Comparison of ENCODE assay signal across 21 mouse cellular contexts in genomic region chr10:123875459-123875858, GRCm38 (mm10).
A peak's percentile ranks its signal among the peaks of the same experiment; 100 is the strongest.
DNase-seq lines count a peak whose midpoint lies in the region; ATAC-seq and TF ChIP-seq lines count a peak whose summit lies in the region.
"Had no signal": no experiment of that assay in that cellular context is flagged by ENCODE, and none has a peak within 500 bp of the region (broad histone marks: within the 10 kb centered on the region; RNA-seq: fewer than 3 reads in every experiment).

No protein-coding gene starts in this region.

- H3K4me1 ChIP-seq in forebrain, embryonic 11.5 days (replicated peaks; ENCODE audit: control insufficient read depth, insufficient read depth, low read length), result no peaks in the 10 kb centered on the region
- H3K4me1 ChIP-seq in forebrain, embryonic 16.5 days (replicated peaks; ENCODE audit: control insufficient read depth, insufficient read depth, low read length), result no peaks in the 10 kb centered on the region; the same call in 1 of the 2 replicates
- peaks cover 9% of the 10 kb centered on the region; the same call in 1 of the 2 replicates for H3K4me1 ChIP-seq in kidney, embryonic 16.5 days (ENCODE audit: insufficient read depth, low read length)
- 0 out of 2 replicates have a peak, but pooled peaks cover 2% of the 10 kb centered on the region for H3K4me1 ChIP-seq in limb, embryonic 11.5 days (ENCODE audit: control insufficient read depth, insufficient read depth, low read length)
- H3K4me1 ChIP-seq: liver, embryonic 15.5 days had no signal

- H3K4me2 ChIP-seq in forebrain, embryonic 11.5 days (ENCODE audit: low read depth, low read length, severe bottlenecking), result no peak overlapping the region
- no peak overlapping the region for H3K4me2 ChIP-seq in forebrain, embryonic 16.5 days (ENCODE audit: low read length)
- no peak overlapping the region; the same call in 1 of the 2 replicates for H3K4me2 ChIP-seq in kidney, embryonic 16.5 days (replicated peaks; ENCODE audit: low read depth, low read length)
- no peak overlapping the region for H3K4me2 ChIP-seq in limb, embryonic 11.5 days (ENCODE audit: low read depth, severe bottlenecking)
- H3K4me2 ChIP-seq: limb, embryonic 13.5 days; liver, embryonic 15.5 days; neural tube, embryonic 13.5 days had no signal

- H3K4me3 ChIP-seq in forebrain, embryonic 11.5 days (ENCODE audit: low read depth, low read length), result no peak overlapping the region
- H3K4me3 ChIP-seq in forebrain, embryonic 16.5 days (replicated peaks; ENCODE audit: low read length), result no peak overlapping the region
- no peak overlapping the region for H3K4me3 ChIP-seq in kidney, embryonic 16.5 days (ENCODE audit: low read length)
- H3K4me3 ChIP-seq in limb, embryonic 11.5 days (ENCODE audit: low read depth, low read length), result no peak overlapping the region
- no peak overlapping the region for H3K4me3 ChIP-seq in layer of hippocampus, adult 2 months
- H3K4me3 ChIP-seq: left cerebral cortex, adult 2 months; limb, embryonic 13.5 days; liver, embryonic 15.5 days; neural tube, embryonic 13.5 days had no signal

- DNase-seq in forebrain, embryonic 11.5 days (ENCODE audit: low spot score), result no peak
- DNase-seq in hindlimb bud, embryonic 11.5 days (ENCODE audit: extremely low spot score, low read depth, low spot score), result peak; percentile 24
- peak; percentile 27 for DNase-seq in limb, embryonic 11.5 days (ENCODE audit: low spot score)
- DNase-seq in layer of hippocampus, adult 2 months (ENCODE audit: low spot score in 2 of 2), result no peak
- DNase-seq in frontal cortex, postnatal 25 days (ENCODE audit: low spot score in 2 of 2), result no peak
- DNase-seq: adrenal gland, postnatal 14 days; cerebellum, adult 18-20 months; forebrain, postnatal 0 days; gastrocnemius, postnatal 10 days; heart, adult 18-20 months; heart, postnatal 4 days; lung, postnatal 14 days; thymus, postnatal 25 days had no signal

- TF ChIP-seq CTCF in layer of hippocampus, adult 2 months (conservative IDR thresholded peaks at IDR 0.05), result no peak

- H3K36me3 ChIP-seq in forebrain, embryonic 11.5 days (ENCODE audit: control insufficient read depth, insufficient read depth, low read length), result no peaks in the 10 kb centered on the region
- no peaks in the 10 kb centered on the region for H3K36me3 ChIP-seq in forebrain, embryonic 16.5 days (ENCODE audit: control insufficient read depth, insufficient read depth)
- no peaks in the 10 kb centered on the region for H3K36me3 ChIP-seq in kidney, embryonic 16.5 days (ENCODE audit: insufficient read depth, low read length)
- H3K36me3 ChIP-seq in limb, embryonic 11.5 days (ENCODE audit: control insufficient read depth, insufficient read depth, low read length), result no peaks in the 10 kb centered on the region
- H3K36me3 ChIP-seq: limb, embryonic 13.5 days; liver, embryonic 15.5 days; neural tube, embryonic 13.5 days had no signal

- H3K27me3 ChIP-seq in forebrain, embryonic 11.5 days (ENCODE audit: control insufficient read depth, insufficient read depth, low read length), result no peaks in the 10 kb centered on the region
- no peaks in the 10 kb centered on the region for H3K27me3 ChIP-seq in forebrain, embryonic 16.5 days (replicated peaks; ENCODE audit: control insufficient read depth, insufficient read depth, low read length)
- no peaks in the 10 kb centered on the region for H3K27me3 ChIP-seq in kidney, embryonic 16.5 days (ENCODE audit: insufficient read depth, low read length)
- H3K27me3 ChIP-seq in limb, embryonic 11.5 days (ENCODE audit: control insufficient read depth, insufficient read depth, low read length), result no peaks in the 10 kb centered on the region
- H3K27me3 ChIP-seq: limb, embryonic 13.5 days; liver, embryonic 15.5 days; neural tube, embryonic 13.5 days had no signal

- no peak overlapping the region for H3K27ac ChIP-seq in forebrain, embryonic 11.5 days (ENCODE audit: low read depth, low read length)
- H3K27ac ChIP-seq in forebrain, embryonic 16.5 days (ENCODE audit: low read length), result no peak overlapping the region
- H3K27ac ChIP-seq in kidney, embryonic 16.5 days (ENCODE audit: low read length), result peak overlapping the region; percentile 19
- no peak overlapping the region for H3K27ac ChIP-seq in limb, embryonic 11.5 days (replicated peaks; ENCODE audit: low read depth, low read length)
- H3K27ac ChIP-seq in layer of hippocampus, adult 2 months, result no peak overlapping the region
- H3K27ac ChIP-seq: hindbrain, postnatal 0 days; left cerebral cortex, adult 2 months; limb, embryonic 13.5 days; liver, embryonic 15.5 days; neural tube, embryonic 13.5 days had no signal

- 69% methylated on average over 3 of the region's 3 CpGs for WGBS in forebrain, embryonic 11.5 days
- 34% methylated on average over 3 of the region's 3 CpGs for WGBS in forebrain, embryonic 16.5 days
- 30% methylated on average over 3 of the region's 3 CpGs for WGBS in kidney, embryonic 16.5 days
- 51% methylated on average over 3 of the region's 3 CpGs for WGBS in limb, embryonic 11.5 days

- H3K9ac ChIP-seq in forebrain, embryonic 11.5 days (ENCODE audit: low read length), result no peak overlapping the region
- no peak overlapping the region for H3K9ac ChIP-seq in forebrain, embryonic 16.5 days (replicated peaks; ENCODE audit: low read depth, low read length)
- H3K9ac ChIP-seq in kidney, embryonic 16.5 days (replicated peaks; ENCODE audit: low read length), result no peak overlapping the region
- H3K9ac ChIP-seq in limb, embryonic 11.5 days (ENCODE audit: low read length), result no peak overlapping the region
- H3K9ac ChIP-seq: forebrain, postnatal 0 days; limb, embryonic 13.5 days; liver, embryonic 15.5 days; neural tube, embryonic 13.5 days had no signal

- ATAC-seq in forebrain, embryonic 11.5 days (replicated peaks; ENCODE audit: low FRiP score), result peak; percentile 47; the same call in 1 of the 2 replicates
- no peak for ATAC-seq in forebrain, embryonic 16.5 days
- ATAC-seq in kidney, embryonic 16.5 days (ENCODE audit: low FRiP score, low TSS enrichment), result peak; percentile 96
- no peak for ATAC-seq in limb, embryonic 11.5 days (ENCODE audit: insufficient number of reproducible peaks, low FRiP score, low TSS enrichment, low read depth)
- ATAC-seq: activated CD4-positive, CD25-positive, alpha-beta regulatory T cell, adult 4 months; forebrain, postnatal 0 days; hindbrain, postnatal 0 days had no signal

- H3K9me3 ChIP-seq in forebrain, embryonic 11.5 days (ENCODE audit: control insufficient read depth, low read length), result no peaks in the 10 kb centered on the region
- H3K9me3 ChIP-seq in forebrain, embryonic 16.5 days (ENCODE audit: control insufficient read depth, low read length), result no peaks in the 10 kb centered on the region
- no peaks in the 10 kb centered on the region for H3K9me3 ChIP-seq in kidney, embryonic 16.5 days (ENCODE audit: low read length)
- no peaks in the 10 kb centered on the region for H3K9me3 ChIP-seq in limb, embryonic 11.5 days (ENCODE audit: control insufficient read depth, low read length)
- H3K9me3 ChIP-seq: limb, embryonic 13.5 days; liver, embryonic 15.5 days; neural tube, embryonic 13.5 days had no signal

Comparison
In these comparisons a context has a peak if more than half of its experiments do, and no peak if none do; other contexts are left out.
1. ATAC-seq: peak in forebrain, embryonic 11.5 days (single experiment) and kidney, embryonic 16.5 days (single experiment); none in forebrain, embryonic 16.5 days (single experiment) and limb, embryonic 11.5 days (single experiment).
2. DNase-seq: peak in hindlimb bud, embryonic 11.5 days (single experiment) and limb, embryonic 11.5 days (single experiment); none in forebrain, embryonic 11.5 days (single experiment), layer of hippocampus, adult 2 months (0 of 2) and frontal cortex, postnatal 25 days (0 of 2).